Mouse (Mus musculus) ES-Bruce4 (cell line): ENCODE results near the gene Plxnd1.

ENCODE experiments used
- CTCF ChIP-seq: IDR thresholded peaks from one replicate; pipeline ENCODE4 v1.8.1; 2011; ENCODE audit warnings: low read depth, low read length
- EP300 ChIP-seq: IDR thresholded peaks from 2 replicates; pipeline ENCODE4 v1.6.1; 2011; ENCODE audit warnings: low read depth, low read length; ENCODE audit not compliant: insufficient read depth
- POLR2A ChIP-seq: IDR thresholded peaks from one replicate; pipeline ENCODE4 v1.8.1; 2011; ENCODE audit warnings: low read length; ENCODE audit not compliant: insufficient read depth

GRCm38 (mm10) chr6:115985622-115986021 is 9.2 kb downstream of the Plxnd1 start:
- TF ChIP-seq CTCF: no peak
- TF ChIP-seq POLR2A: no peak
- TF ChIP-seq EP300: no peak
